In genomic region chr4:151160476-151160875, GRCm38 (mm10) we compare ENCODE assay signal across 26 mouse cellular contexts.
DNase-seq lines count a peak whose midpoint lies in the region; ATAC-seq and TF ChIP-seq lines count a peak whose summit lies in the region.
"Had no signal": no experiment of that assay in that cellular context is flagged by ENCODE, and none has a peak within 500 bp of the region (broad histone marks: within the 10 kb centered on the region; RNA-seq: fewer than 3 reads in every experiment).

No protein-coding gene starts in this region.

- H3K4me2 ChIP-seq in hindbrain, postnatal 0 days (ENCODE audit: low read depth, low read length), result no peak overlapping the region
- no peak overlapping the region for H3K4me2 ChIP-seq in hindbrain, embryonic 11.5 days (replicated peaks; ENCODE audit: low read depth, low read length)
- no peak overlapping the region for H3K4me2 ChIP-seq in midbrain, postnatal 0 days (ENCODE audit: low read depth, low read length, poor library complexity, severe bottlenecking)
- no peak overlapping the region for H3K4me2 ChIP-seq in midbrain, embryonic 11.5 days
- H3K4me2 ChIP-seq: embryonic facial prominence, embryonic 13.5 days; forebrain, embryonic 15.5 days; heart, embryonic 13.5 days; hindbrain, embryonic 12.5 days; hindbrain, embryonic 15.5 days; intestine, embryonic 15.5 days had no signal

- no peak overlapping the region for H3K9ac ChIP-seq in hindbrain, postnatal 0 days (replicated peaks; ENCODE audit: low read length)
- H3K9ac ChIP-seq in hindbrain, embryonic 11.5 days (ENCODE audit: low read depth, low read length), result no peak overlapping the region
- H3K9ac ChIP-seq in midbrain, postnatal 0 days (replicated peaks; ENCODE audit: low read length, poor library complexity, severe bottlenecking), result no peak overlapping the region
- no peak overlapping the region for H3K9ac ChIP-seq in midbrain, embryonic 11.5 days (ENCODE audit: low read length)
- H3K9ac ChIP-seq: embryonic facial prominence, embryonic 13.5 days; forebrain, embryonic 15.5 days; heart, embryonic 13.5 days; hindbrain, embryonic 12.5 days; hindbrain, embryonic 15.5 days; intestine, embryonic 15.5 days had no signal

- H3K4me3 ChIP-seq in hindbrain, postnatal 0 days (ENCODE audit: low read length), result no peak overlapping the region
- H3K4me3 ChIP-seq in hindbrain, embryonic 11.5 days (ENCODE audit: low read depth, low read length), result no peak overlapping the region
- H3K4me3 ChIP-seq in midbrain, postnatal 0 days (ENCODE audit: low read depth, low read length), result no peak overlapping the region
- H3K4me3 ChIP-seq in midbrain, embryonic 11.5 days (ENCODE audit: low read depth, low read length), result no peak overlapping the region
- H3K4me3 ChIP-seq: embryonic facial prominence, embryonic 10.5 days; embryonic facial prominence, embryonic 13.5 days; erythroblast, embryonic 14.5 days; forebrain, embryonic 15.5 days; heart, adult 2 months; heart, embryonic 10.5 days; heart, embryonic 13.5 days; hindbrain, embryonic 12.5 days; hindbrain, embryonic 15.5 days; intestine, embryonic 15.5 days had no signal

- peaks cover 7% of the 10 kb centered on the region; the same call in 1 of the 2 replicates for H3K27me3 ChIP-seq in hindbrain, postnatal 0 days (ENCODE audit: insufficient read depth, low read length)
- H3K27me3 ChIP-seq in hindbrain, embryonic 11.5 days (ENCODE audit: control insufficient read depth, insufficient read depth, low read length), result 0 out of 2 replicates have a peak, but pooled peaks cover 2% of the 10 kb centered on the region
- H3K27me3 ChIP-seq in midbrain, postnatal 0 days (ENCODE audit: insufficient read depth, low read length), result peaks cover 6% of the 10 kb centered on the region; the same call in 1 of the 2 replicates
- H3K27me3 ChIP-seq in midbrain, embryonic 11.5 days (ENCODE audit: control insufficient read depth, insufficient read depth, low read length), result no peaks in the 10 kb centered on the region; the same call in 1 of the 2 replicates
- H3K27me3 ChIP-seq: intestine, embryonic 15.5 days had no signal

- peak; percentile 50 to 64 for DNase-seq in cerebellum, postnatal 10 days
- DNase-seq in cerebellum, adult 11-12 months, result no peak
- peak; percentile 47 for DNase-seq in hindbrain, postnatal 0 days (ENCODE audit: low spot score)
- no peak for DNase-seq in hindbrain, embryonic 11.5 days (ENCODE audit: low spot score)
- DNase-seq in midbrain, postnatal 0 days (ENCODE audit: low spot score), result peak; percentile 55
- DNase-seq in midbrain, embryonic 11.5 days (ENCODE audit: low spot score, missing footprints), result no peak
- DNase-seq: adrenal gland, adult 8-10 months; adrenal gland, postnatal 25 days; cerebellum, adult 9-11 months; cerebellum, postnatal 36 days; embryo, embryonic 11 days; gastrocnemius, postnatal 10 days; gastrocnemius, postnatal 36 days; heart, adult 2 months; heart, postnatal 14 days; heart, postnatal 4 days had no signal

- no peaks in the 10 kb centered on the region for H3K36me3 ChIP-seq in hindbrain, postnatal 0 days (ENCODE audit: insufficient read depth, low read length)
- H3K36me3 ChIP-seq in hindbrain, embryonic 11.5 days (ENCODE audit: control insufficient read depth, insufficient read depth, low read length), result no peaks in the 10 kb centered on the region
- no peaks in the 10 kb centered on the region for H3K36me3 ChIP-seq in midbrain, postnatal 0 days (ENCODE audit: insufficient read depth, low read length)
- H3K36me3 ChIP-seq in midbrain, embryonic 11.5 days (ENCODE audit: control insufficient read depth, insufficient read depth, low read length), result no peaks in the 10 kb centered on the region
- H3K36me3 ChIP-seq: embryonic facial prominence, embryonic 10.5 days; embryonic facial prominence, embryonic 13.5 days; forebrain, embryonic 15.5 days; heart, embryonic 10.5 days; heart, embryonic 13.5 days; hindbrain, embryonic 12.5 days; hindbrain, embryonic 15.5 days; intestine, embryonic 15.5 days had no signal

- no peak overlapping the region for H3K27ac ChIP-seq in hindbrain, postnatal 0 days
- no peak overlapping the region for H3K27ac ChIP-seq in hindbrain, embryonic 11.5 days (ENCODE audit: low read depth, low read length)
- H3K27ac ChIP-seq in midbrain, postnatal 0 days (ENCODE audit: low read depth, low read length), result no peak overlapping the region
- no peak overlapping the region for H3K27ac ChIP-seq in midbrain, embryonic 11.5 days (ENCODE audit: low read depth, low read length)
- H3K27ac ChIP-seq: embryonic facial prominence, embryonic 10.5 days; embryonic facial prominence, embryonic 13.5 days; forebrain, embryonic 15.5 days; heart, adult 2 months; heart, embryonic 10.5 days; heart, embryonic 13.5 days; hindbrain, embryonic 12.5 days; hindbrain, embryonic 15.5 days; intestine, embryonic 15.5 days had no signal

- WGBS in hindbrain, postnatal 0 days, result 48% methylated on average over 8 of the region's 8 CpGs
- 80% methylated on average over 8 of the region's 8 CpGs for WGBS in hindbrain, embryonic 11.5 days
- WGBS in midbrain, postnatal 0 days, result 65% methylated on average over 8 of the region's 8 CpGs
- 75% methylated on average over 8 of the region's 8 CpGs for WGBS in midbrain, embryonic 11.5 days

- H3K9me3 ChIP-seq in hindbrain, postnatal 0 days (ENCODE audit: low read length), result no peaks in the 10 kb centered on the region
- H3K9me3 ChIP-seq in hindbrain, embryonic 11.5 days (ENCODE audit: control insufficient read depth, low read length), result no peaks in the 10 kb centered on the region
- no peaks in the 10 kb centered on the region for H3K9me3 ChIP-seq in midbrain, postnatal 0 days (ENCODE audit: low read length)
- no peaks in the 10 kb centered on the region for H3K9me3 ChIP-seq in midbrain, embryonic 11.5 days (ENCODE audit: control insufficient read depth, low read length)
- H3K9me3 ChIP-seq: embryonic facial prominence, embryonic 10.5 days; embryonic facial prominence, embryonic 13.5 days; forebrain, embryonic 15.5 days; heart, embryonic 10.5 days; heart, embryonic 13.5 days; hindbrain, embryonic 12.5 days; hindbrain, embryonic 15.5 days; intestine, embryonic 15.5 days had no signal

- peaks cover 13% of the 10 kb centered on the region; the same call in 1 of the 2 replicates for H3K4me1 ChIP-seq in hindbrain, postnatal 0 days (ENCODE audit: insufficient read depth, low read length)
- H3K4me1 ChIP-seq in hindbrain, embryonic 11.5 days (replicated peaks; ENCODE audit: control insufficient read depth, insufficient read depth, low read length), result no peaks in the 10 kb centered on the region
- H3K4me1 ChIP-seq in midbrain, postnatal 0 days (ENCODE audit: insufficient read depth, low read length), result no peaks in the 10 kb centered on the region
- H3K4me1 ChIP-seq in midbrain, embryonic 11.5 days (ENCODE audit: control insufficient read depth, insufficient read depth, low read length), result no peaks in the 10 kb centered on the region
- H3K4me1 ChIP-seq: embryonic facial prominence, embryonic 10.5 days; heart, embryonic 10.5 days; heart, embryonic 13.5 days had no signal

- no peak for ATAC-seq in hindbrain, postnatal 0 days
- no peak for ATAC-seq in hindbrain, embryonic 11.5 days (ENCODE audit: low FRiP score)
- ATAC-seq in midbrain, postnatal 0 days (ENCODE audit: low FRiP score), result no peak
- ATAC-seq in midbrain, embryonic 11.5 days (ENCODE audit: low FRiP score), result no peak
- ATAC-seq: activated CD4-positive, CD25-positive, alpha-beta regulatory T cell, adult 4 months; forebrain, embryonic 15.5 days; intestine, embryonic 15.5 days had no signal

- no peak for TF ChIP-seq CTCF in hindbrain, postnatal 0 days (IDR thresholded peaks at IDR 0.05; ENCODE audit: low read depth)
- TF ChIP-seq CTCF in midbrain, postnatal 0 days (IDR thresholded peaks at IDR 0.05), result no peak

Comparison
In these comparisons a context has a peak if more than half of its experiments do, and no peak if none do; other contexts are left out.
1. DNase-seq: peak in cerebellum, postnatal 10 days (2 of 2), hindbrain, postnatal 0 days (single experiment) and midbrain, postnatal 0 days (single experiment); none in cerebellum, adult 11-12 months (single experiment), hindbrain, embryonic 11.5 days (single experiment) and midbrain, embryonic 11.5 days (single experiment).